Comparison of ENCODE assay signal across 9 mouse cellular contexts in genomic region chr3:88030608-88031395, GRCm38 (mm10). TPM values are rescaled to one million over a fixed set of nuclear protein-coding genes. Genes with fewer than 3 reads are reported as not detected.
DNase-seq lines count a peak whose midpoint lies in the region; ATAC-seq and TF ChIP-seq lines count a peak whose summit lies in the region.
"Had no signal": no experiment of that assay in that cellular context is flagged by ENCODE, and none has a peak within 500 bp of the region (broad histone marks: within the 10 kb centered on the region; RNA-seq: fewer than 3 reads in every experiment).

No protein-coding gene starts in this region.

- H3K27me3 ChIP-seq in heart, postnatal 0 days (ENCODE audit: control insufficient read depth, insufficient read depth, low read length), result peaks cover 26% of the 10 kb centered on the region; the same call in 1 of the 2 replicates
- H3K27me3 ChIP-seq in midbrain, embryonic 16.5 days (ENCODE audit: control insufficient read depth, insufficient read depth, low read depth, low read length), result peaks cover 20% of the 10 kb centered on the region
- H3K27me3 ChIP-seq in forebrain, postnatal 0 days (ENCODE audit: insufficient read depth, low read length), result no peaks in the 10 kb centered on the region

- ATAC-seq in heart, postnatal 0 days (ENCODE audit: insufficient read depth, low read depth), result 0 out of 2 replicates have a peak, but pooled peaks have one; percentile 33
- no peak for ATAC-seq in midbrain, embryonic 16.5 days
- no peak for ATAC-seq in forebrain, postnatal 0 days

- no peak overlapping the region for H3K4me3 ChIP-seq in heart, postnatal 0 days (ENCODE audit: low read depth, low read length)
- H3K4me3 ChIP-seq in midbrain, embryonic 16.5 days (ENCODE audit: low read depth, low read length), result no peak overlapping the region
- H3K4me3 ChIP-seq in forebrain, postnatal 0 days (ENCODE audit: low read depth, low read length), result no peak overlapping the region

- no peaks in the 10 kb centered on the region for H3K4me1 ChIP-seq in heart, postnatal 0 days (ENCODE audit: control insufficient read depth, insufficient read depth)
- H3K4me1 ChIP-seq in midbrain, embryonic 16.5 days (ENCODE audit: control insufficient read depth, insufficient read depth, low read length), result no peaks in the 10 kb centered on the region
- no peaks in the 10 kb centered on the region for H3K4me1 ChIP-seq in forebrain, postnatal 0 days (ENCODE audit: insufficient read depth)

- 0 out of 2 replicates have a peak, but pooled peaks cover 8% of the 10 kb centered on the region for H3K9me3 ChIP-seq in heart, postnatal 0 days (replicated peaks; ENCODE audit: control insufficient read depth, low read length)
- no peaks in the 10 kb centered on the region for H3K9me3 ChIP-seq in midbrain, embryonic 16.5 days (replicated peaks; ENCODE audit: control insufficient read depth, low read length, poor library complexity, severe bottlenecking)
- no peaks in the 10 kb centered on the region for H3K9me3 ChIP-seq in forebrain, postnatal 0 days (ENCODE audit: low read length)

- peak; percentile 58 for DNase-seq in ovary, adult 18-20 months (ENCODE audit: low spot score)
- no peak for DNase-seq in ovary, postnatal 14 days (ENCODE audit: low spot score)
- DNase-seq in adrenal gland, postnatal 14 days, result peak; percentile 77
- peak; percentile 43 for DNase-seq in heart, postnatal 0 days (ENCODE audit: low spot score)
- DNase-seq in layer of hippocampus, postnatal 36 days, result peak; percentile 48 to 51
- DNase-seq in yolk sac, embryonic 10.5 days (ENCODE audit: low spot score), result peak; percentile 57
- DNase-seq in forebrain, postnatal 0 days, result no peak

- H3K36me3 ChIP-seq in heart, postnatal 0 days (replicated peaks; ENCODE audit: control insufficient read depth, insufficient read depth, low read length), result no peaks in the 10 kb centered on the region
- no peaks in the 10 kb centered on the region for H3K36me3 ChIP-seq in midbrain, embryonic 16.5 days (ENCODE audit: control insufficient read depth, insufficient read depth, low read length)
- no peaks in the 10 kb centered on the region for H3K36me3 ChIP-seq in forebrain, postnatal 0 days (ENCODE audit: insufficient read depth)

- TF ChIP-seq EP300 in heart, postnatal 0 days (IDR thresholded peaks at IDR 0.05; ENCODE audit: low read depth), result no peak

- H3K27ac ChIP-seq in heart, postnatal 0 days (ENCODE audit: low read depth), result no peak overlapping the region
- H3K27ac ChIP-seq in midbrain, embryonic 16.5 days (ENCODE audit: low read length), result no peak overlapping the region
- H3K27ac ChIP-seq in forebrain, postnatal 0 days (ENCODE audit: low read depth, low read length), result no peak overlapping the region

- whole genome bisulfite sequencing in heart, postnatal 0 days, result 13% methylated on average over 19 of the region's 19 CpGs
- WGBS in midbrain, embryonic 16.5 days, result 20% methylated on average over 19 of the region's 19 CpGs
- WGBS in forebrain, postnatal 0 days, result 22% methylated on average over 19 of the region's 19 CpGs

- no peak overlapping the region for H3K4me2 ChIP-seq in heart, postnatal 0 days (ENCODE audit: low read depth, low read length)
- H3K4me2 ChIP-seq in midbrain, embryonic 16.5 days (ENCODE audit: low read length), result no peak overlapping the region
- H3K4me2 ChIP-seq in forebrain, postnatal 0 days (ENCODE audit: low read depth), result no peak overlapping the region

- no peak overlapping the region for H3K9ac ChIP-seq in heart, postnatal 0 days (replicated peaks; ENCODE audit: low read depth, low read length)
- no peak overlapping the region for H3K9ac ChIP-seq in midbrain, embryonic 16.5 days (ENCODE audit: low read depth, low read length)
- H3K9ac ChIP-seq in forebrain, postnatal 0 days, result no peak overlapping the region

- no peak for TF ChIP-seq CTCF in heart, postnatal 0 days (IDR thresholded peaks at IDR 0.05; ENCODE audit: low read depth)
- TF ChIP-seq CTCF in forebrain, postnatal 0 days (IDR thresholded peaks at IDR 0.05; ENCODE audit: low read depth), result no peak

RNA-seq across cellular contexts. Expression of gene Hapln2, which starts 3.4 kb away (rescaled TPM):
- total RNA-seq in adrenal gland, postnatal 14 days (2021), result not detected in 2 replicates
- not detected in 2 replicates for total RNA-seq in heart, postnatal 0 days (2014; rRNA removed; ENCODE audit: low replicate concordance)
- polyA plus RNA-seq in heart, postnatal 0 days (2015; fragmentation: Nextera tagmentation; extraction: Ambion mirVana), result 0.10 and 0.15 TPM in 2 replicates
- total RNA-seq in layer of hippocampus, postnatal 36 days (2021), result 10 to 100 TPM; 14.9 to 18.0 TPM
- polyA plus RNA-seq in midbrain, embryonic 16.5 days (2015; fragmentation: Nextera tagmentation; extraction: Ambion mirVana), result 0.37 and 0.74 TPM in 2 replicates
- 0.38 and 0.92 TPM in 2 replicates for total RNA-seq in forebrain, postnatal 0 days (2014; rRNA removed)
- polyA plus RNA-seq in forebrain, postnatal 0 days (2015; fragmentation: Nextera tagmentation; extraction: Ambion mirVana), result 0.31 and 0.69 TPM in 2 replicates
- total RNA-seq: neutrophil, adult 5-6 weeks had no signal

RNA-seq across cellular contexts. Expression of gene Gpatch4, which starts 12.1 kb away (rescaled TPM):
- 15.7 and 22.5 TPM in 2 replicates for total RNA-seq in adrenal gland, postnatal 14 days (2021)
- 1.2 and 3.4 TPM in 2 replicates for total RNA-seq in heart, postnatal 0 days (2014; rRNA removed; ENCODE audit: low replicate concordance)
- polyA plus RNA-seq in heart, postnatal 0 days (2015; fragmentation: Nextera tagmentation; extraction: Ambion mirVana), result 10.9 and 11.6 TPM in 2 replicates
- total RNA-seq in layer of hippocampus, postnatal 36 days (2021), result 10 to 100 TPM; 14.5 to 17.8 TPM
- 30.4 and 35.9 TPM in 2 replicates for polyA plus RNA-seq in midbrain, embryonic 16.5 days (2015; fragmentation: Nextera tagmentation; extraction: Ambion mirVana)
- 9.8 and 10.6 TPM in 2 replicates for total RNA-seq in forebrain, postnatal 0 days (2014; rRNA removed)
- polyA plus RNA-seq in forebrain, postnatal 0 days (2015; fragmentation: Nextera tagmentation; extraction: Ambion mirVana), result 34.6 and 35.5 TPM in 2 replicates

RNA-seq across cellular contexts. Expression of gene Naxe, which starts 27.5 kb away (rescaled TPM):
- 135 and 138 TPM in 2 replicates for total RNA-seq in adrenal gland, postnatal 14 days (2021)
- total RNA-seq in heart, postnatal 0 days (2014; rRNA removed; ENCODE audit: low replicate concordance), result 119 and 133 TPM in 2 replicates
- polyA plus RNA-seq in heart, postnatal 0 days (2015; fragmentation: Nextera tagmentation; extraction: Ambion mirVana), result 151 and 159 TPM in 2 replicates
- 10 to 100 TPM; 77.7 to 78.1 TPM for total RNA-seq in layer of hippocampus, postnatal 36 days (2021)
- polyA plus RNA-seq in midbrain, embryonic 16.5 days (2015; fragmentation: Nextera tagmentation; extraction: Ambion mirVana), result 148 and 166 TPM in 2 replicates
- total RNA-seq in forebrain, postnatal 0 days (2014; rRNA removed), result 78.9 and 81.6 TPM in 2 replicates
- polyA plus RNA-seq in forebrain, postnatal 0 days (2015; fragmentation: Nextera tagmentation; extraction: Ambion mirVana), result 161 and 170 TPM in 2 replicates

RNA-seq across cellular contexts. Expression of gene Bcan, which starts 30.8 kb away (rescaled TPM):
- 28.5 and 31.5 TPM in 2 replicates for total RNA-seq in adrenal gland, postnatal 14 days (2021)
- total RNA-seq in heart, postnatal 0 days (2014; rRNA removed; ENCODE audit: low replicate concordance), result not detected in 2 replicates
- 0.04 TPM in 1 of 2 replicates, not detected in the other for polyA plus RNA-seq in heart, postnatal 0 days (2015; fragmentation: Nextera tagmentation; extraction: Ambion mirVana)
- total RNA-seq in layer of hippocampus, postnatal 36 days (2021), result 100 to 1,000 TPM; 296 to 327 TPM
- 51.5 and 96.9 TPM in 2 replicates for polyA plus RNA-seq in midbrain, embryonic 16.5 days (2015; fragmentation: Nextera tagmentation; extraction: Ambion mirVana)
- 140 and 146 TPM in 2 replicates for total RNA-seq in forebrain, postnatal 0 days (2014; rRNA removed)
- polyA plus RNA-seq in forebrain, postnatal 0 days (2015; fragmentation: Nextera tagmentation; extraction: Ambion mirVana), result 99.1 and 133 TPM in 2 replicates
- total RNA-seq: neutrophil, adult 5-6 weeks had no signal

RNA-seq across cellular contexts. Expression of gene Ttc24, which starts 47.3 kb away (rescaled TPM):
- total RNA-seq in adrenal gland, postnatal 14 days (2021), result not detected in 2 replicates
- total RNA-seq in heart, postnatal 0 days (2014; rRNA removed; ENCODE audit: low replicate concordance), result not detected in 2 replicates
- polyA plus RNA-seq in heart, postnatal 0 days (2015; fragmentation: Nextera tagmentation; extraction: Ambion mirVana), result not detected in 2 replicates
- not detected for total RNA-seq in layer of hippocampus, postnatal 36 days (2021)
- not detected in 2 replicates for polyA plus RNA-seq in midbrain, embryonic 16.5 days (2015; fragmentation: Nextera tagmentation; extraction: Ambion mirVana)
- total RNA-seq in forebrain, postnatal 0 days (2014; rRNA removed), result 0.05 and 0.08 TPM in 2 replicates
- not detected in 2 replicates for polyA plus RNA-seq in forebrain, postnatal 0 days (2015; fragmentation: Nextera tagmentation; extraction: Ambion mirVana)
- total RNA-seq: neutrophil, adult 5-6 weeks had no signal

Comparison
In these comparisons a context has a peak if more than half of its experiments do, and no peak if none do; other contexts are left out.
1. DNase-seq: peak in ovary, adult 18-20 months (single experiment), adrenal gland, postnatal 14 days (single experiment), heart, postnatal 0 days (single experiment), layer of hippocampus, postnatal 36 days (2 of 2) and yolk sac, embryonic 10.5 days (single experiment); none in ovary, postnatal 14 days (single experiment) and forebrain, postnatal 0 days (single experiment).